Mouse (Mus musculus): Measurements from ENCODE around the gene Rsrp1.
A peak's percentile ranks its signal among the peaks of the same experiment; 100 is the strongest.
"Not testable (repeated sequence)": the region's sequence is repeated elsewhere in the genome, so short reads cannot be mapped to it uniquely, and the experiment has no call there.

Rsrp1 gene

DNA sequence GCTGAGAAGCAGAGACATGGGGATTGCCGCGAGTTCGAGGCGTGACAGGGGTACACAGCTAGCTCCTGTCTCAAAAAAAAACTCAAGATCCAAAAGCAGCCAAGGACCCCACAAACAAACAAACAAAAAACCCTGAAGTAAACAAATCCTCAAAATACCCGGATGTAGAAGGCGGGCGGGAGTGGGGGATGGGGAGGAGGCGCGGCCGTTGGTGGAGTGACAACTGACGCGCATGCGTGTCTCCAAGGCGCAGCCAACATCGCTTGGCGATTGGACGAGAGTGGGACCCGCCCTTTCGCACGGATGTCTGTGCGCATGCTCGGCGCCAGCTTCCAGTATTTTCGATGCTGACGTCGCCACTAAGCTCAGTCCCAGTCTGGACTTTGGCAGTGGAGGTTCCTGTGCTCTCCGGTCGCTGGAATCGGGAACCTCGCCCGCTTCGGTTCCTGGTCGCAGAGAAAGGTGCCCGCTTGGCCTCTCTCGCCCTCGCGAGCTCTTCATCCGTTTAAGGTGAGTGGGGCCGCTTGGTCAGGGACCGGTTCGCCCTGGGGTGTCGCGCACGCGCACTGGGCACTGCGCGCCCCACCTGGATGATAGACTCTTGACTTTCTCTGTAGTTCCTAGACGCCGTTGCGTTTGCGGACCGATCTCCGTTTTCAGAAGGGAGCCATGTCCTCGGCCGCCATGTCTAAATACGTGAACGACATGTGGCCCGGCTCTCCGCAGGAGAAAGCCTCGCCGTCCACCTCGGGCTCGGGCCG is at the start of gene Rsrp1:
Rsrp1 (plus strand) TSS at position 335 of the 761 bp plus-strand sequence.
- peak; percentile 98 for DNase-seq (ENCODE audit: low spot score)

DNA sequence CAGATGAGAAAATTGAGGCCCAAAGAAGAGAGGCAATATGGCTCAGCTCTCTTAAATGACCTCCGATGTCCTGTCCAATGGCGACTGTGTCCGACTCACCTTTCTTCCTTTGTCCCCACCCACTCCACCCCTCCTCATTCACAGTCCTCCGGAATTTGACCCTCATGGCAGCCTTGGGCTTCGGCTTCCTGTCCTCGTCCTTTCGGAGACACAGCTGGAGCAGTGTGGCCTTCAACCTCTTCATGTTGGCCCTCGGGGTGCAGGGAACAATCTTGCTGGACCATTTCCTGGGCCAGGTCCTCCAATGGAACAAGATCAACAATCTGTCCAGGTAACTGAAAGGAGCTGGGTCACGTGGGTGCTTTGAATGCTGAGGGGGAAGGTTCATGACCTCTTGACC is 47.2 kb upstream of the Rsrp1 start:
- no peak for DNase-seq (ENCODE audit: low spot score)

DNA sequence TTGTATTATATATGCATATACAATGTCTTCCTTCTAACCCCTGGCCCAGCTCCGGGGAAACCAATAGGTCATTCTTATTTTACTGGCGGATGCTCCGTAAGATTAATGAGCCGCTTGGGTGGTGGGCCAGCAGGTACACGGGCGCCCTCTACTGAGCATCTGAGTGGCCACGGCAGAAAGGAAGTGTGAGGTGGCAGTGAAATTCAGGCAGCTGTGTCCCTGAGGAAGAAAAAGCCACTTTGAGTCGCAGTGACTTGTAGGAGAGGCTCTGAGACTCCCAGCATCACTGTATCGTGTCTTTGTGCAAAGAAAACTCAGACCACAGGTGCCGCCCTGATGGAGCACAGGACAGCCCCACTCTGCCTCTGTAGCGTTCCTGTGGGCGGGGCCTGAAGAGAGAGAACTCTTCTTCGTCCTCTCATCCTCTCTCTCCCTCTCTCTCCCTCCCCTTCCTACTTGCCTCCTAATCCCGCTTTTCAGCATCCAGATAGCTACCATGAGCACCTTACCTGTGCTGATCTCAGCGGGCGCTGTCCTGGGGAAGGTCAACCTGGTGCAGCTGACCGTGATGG is 43.9 kb upstream of the Rsrp1 start:
- DNase-seq (ENCODE audit: low spot score): peak; percentile 83

DNA sequence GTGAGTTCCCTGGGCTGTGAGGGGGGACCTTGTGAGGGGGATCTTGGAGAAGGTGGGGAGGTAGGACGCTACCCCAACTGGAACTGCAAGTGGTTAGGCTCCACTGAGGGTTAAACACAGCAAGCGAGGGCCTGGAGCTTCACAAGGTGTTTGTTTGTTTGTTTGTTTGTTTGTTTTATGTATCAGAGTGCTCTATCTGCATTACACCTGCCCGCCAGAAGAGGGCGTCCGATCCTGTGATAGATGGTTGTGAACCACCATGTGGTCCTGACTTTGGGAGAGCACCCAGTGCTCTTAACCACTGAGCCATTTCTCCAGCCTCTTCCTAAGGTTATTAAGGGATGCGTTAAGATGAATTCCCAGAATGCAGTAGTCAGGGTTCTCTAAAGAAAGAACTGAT is 43.4 kb upstream of the Rsrp1 start:
- no peak for DNase-seq (ENCODE audit: low spot score)

DNA sequence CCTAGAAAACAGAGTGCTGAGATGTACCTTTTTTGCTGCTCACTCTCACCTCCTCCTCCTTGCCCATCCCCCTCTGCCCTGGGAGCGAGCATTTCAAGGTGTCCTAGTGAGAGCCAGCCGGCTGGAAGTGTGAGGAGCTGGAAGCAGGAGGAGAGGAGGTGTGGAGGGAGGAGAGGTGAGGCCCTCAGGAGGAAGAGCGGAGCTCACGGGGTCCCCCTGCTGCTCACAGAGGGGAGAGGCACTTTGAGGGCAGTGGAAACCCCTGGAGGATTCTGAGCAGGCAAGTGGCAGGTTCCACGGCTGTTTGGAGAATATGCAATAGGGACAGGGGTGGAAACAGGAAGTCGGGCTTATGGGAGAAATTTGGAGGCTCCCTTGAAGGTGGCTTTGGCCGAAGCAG is 40.1 kb upstream of the Rsrp1 start:
- DNase-seq (ENCODE audit: low spot score): no peak

DNA sequence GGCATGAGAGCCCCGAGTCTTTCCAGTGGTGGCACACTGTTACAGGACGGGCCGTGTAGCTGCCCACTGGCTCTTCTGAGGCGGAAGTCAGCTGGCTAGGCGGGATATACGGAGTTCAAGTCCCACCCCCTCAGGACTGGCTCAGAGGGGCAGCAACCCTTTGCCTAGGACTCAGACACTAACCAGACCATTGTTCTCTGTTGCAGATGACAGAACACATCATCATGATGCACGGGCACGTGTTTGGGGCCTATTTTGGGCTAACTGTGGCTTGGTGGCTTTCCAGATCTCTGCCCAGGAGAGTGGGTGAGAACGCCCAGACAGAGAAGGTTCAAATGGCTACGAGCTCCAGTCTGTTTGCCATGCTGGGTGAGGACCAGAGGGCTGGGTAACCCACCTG is 39.6 kb upstream of the Rsrp1 start:
- no peak for DNase-seq (ENCODE audit: low spot score)

DNA sequence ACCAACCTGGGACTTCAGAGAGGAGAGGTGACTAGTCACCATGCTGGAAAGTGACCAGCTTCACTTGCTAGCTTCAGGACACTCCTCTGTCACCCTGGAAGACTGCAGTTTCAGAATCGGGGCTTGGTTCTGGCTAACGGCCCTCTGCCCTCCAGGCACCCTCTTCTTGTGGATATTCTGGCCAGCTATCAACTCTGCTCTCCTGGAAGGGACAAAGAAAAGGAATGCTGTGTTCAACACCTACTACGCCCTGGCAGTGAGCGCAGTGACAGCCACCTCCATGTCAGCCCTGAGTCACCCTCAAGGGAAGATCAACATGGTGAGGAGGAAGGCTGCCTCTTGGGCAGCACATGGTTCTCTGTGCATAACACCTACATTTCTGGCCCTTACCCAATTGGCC is 39.0 kb upstream of the Rsrp1 start:
- DNase-seq (ENCODE audit: low spot score): no peak

DNA sequence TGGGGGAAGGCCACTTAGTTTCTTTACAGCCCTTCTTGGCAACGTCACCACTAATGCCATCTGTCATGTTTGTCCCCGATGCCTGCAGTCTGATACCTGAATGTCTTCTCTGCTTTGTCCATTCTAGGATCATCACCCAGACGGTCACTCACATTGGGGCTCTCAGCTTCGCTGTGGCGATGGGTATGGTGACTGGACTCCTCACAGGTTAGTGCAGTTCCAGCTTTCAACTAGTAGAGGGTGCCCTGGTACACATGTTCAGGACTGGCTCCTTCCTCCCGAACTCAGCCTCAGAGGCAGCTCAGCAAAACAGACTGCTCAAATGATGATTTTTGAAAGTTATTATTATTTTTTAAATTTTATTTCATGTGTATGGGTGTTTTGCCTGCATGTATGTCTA is 31.3 kb upstream of the Rsrp1 start:
- peak; percentile 61 for DNase-seq (ENCODE audit: low spot score)

DNA sequence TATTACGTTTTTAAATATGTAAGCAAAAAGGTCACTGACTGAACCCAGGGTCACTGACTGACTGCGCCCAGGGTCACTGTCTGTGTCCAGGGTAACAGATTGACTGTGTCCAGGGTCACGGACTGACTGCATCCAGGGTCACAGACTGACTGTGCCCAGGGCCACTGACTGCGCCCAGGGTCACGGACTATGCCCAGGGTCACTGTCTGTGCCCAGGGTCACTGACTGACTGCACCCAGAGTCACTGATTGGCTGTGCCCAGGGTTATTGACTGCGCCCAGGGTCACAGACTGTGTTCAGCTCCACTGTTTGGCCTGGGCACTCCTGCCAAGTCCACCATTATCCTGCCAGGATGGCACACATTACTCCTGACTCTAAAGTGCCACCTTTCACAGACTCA is 26.1 kb upstream of the Rsrp1 start:
- no peak for DNase-seq (ENCODE audit: low spot score)

DNA sequence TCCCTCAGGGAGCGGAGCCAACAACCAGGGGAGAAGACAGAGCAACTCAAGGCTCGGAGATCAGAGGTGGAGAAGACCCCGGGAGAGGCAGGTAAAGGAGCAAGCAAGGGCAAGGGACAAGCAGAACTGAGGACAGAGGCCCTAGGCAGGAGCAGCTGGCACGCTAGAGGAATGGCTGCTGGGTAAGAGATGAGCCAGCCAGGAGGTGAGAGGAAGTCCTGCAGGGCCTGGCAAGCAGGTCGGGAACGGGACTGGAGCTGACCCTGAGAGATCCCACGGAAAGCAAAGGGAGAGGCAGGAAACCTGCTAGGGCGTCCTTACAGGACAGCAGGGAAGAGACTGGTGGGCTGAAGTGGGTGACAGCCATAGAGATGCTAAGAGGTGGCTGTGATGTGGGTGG is 22.3 kb upstream of the Rsrp1 start:
- DNase-seq (ENCODE audit: low spot score): no peak

DNA sequence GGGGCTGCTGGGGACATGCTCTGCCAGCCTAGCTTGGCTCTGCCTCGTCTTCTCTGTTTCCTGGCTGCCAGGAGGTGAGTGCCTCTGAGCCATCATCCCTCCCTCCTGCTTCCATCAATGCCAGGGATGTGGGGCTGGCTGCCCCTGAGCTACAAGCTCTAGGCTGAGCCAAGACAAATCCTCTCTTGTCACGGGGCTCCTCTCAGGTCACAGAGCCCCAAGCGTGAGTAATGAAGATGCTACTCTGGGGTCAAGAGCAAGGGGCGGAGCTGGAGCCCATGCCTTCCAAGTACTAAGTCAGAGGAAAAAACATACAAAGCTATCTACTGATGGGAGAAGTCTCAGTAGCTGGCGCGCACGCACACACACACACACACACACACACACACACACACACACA is 20.3 kb upstream of the Rsrp1 start:
- no peak for DNase-seq (ENCODE audit: low spot score)

DNA sequence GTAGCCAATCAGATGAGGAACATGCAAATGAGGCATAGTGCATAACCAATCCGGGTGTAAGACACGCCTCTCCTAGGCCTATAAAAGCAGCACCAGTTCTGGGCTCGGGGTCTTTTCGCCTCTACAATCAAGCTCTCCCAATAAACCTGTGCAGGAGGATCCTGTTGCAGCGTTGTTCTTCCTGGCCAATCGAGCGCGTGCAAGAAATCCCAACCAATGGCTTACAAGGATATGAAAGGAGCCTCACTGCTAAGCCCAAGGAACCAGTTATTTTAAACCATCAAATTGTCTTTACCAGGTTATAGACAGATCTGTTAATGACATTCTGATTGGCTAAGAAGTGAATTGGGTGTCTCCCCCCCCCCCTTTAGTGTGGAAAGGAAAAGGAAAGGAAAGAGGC is 12.0 kb upstream of the Rsrp1 start:
- DNase-seq (ENCODE audit: low spot score): not testable (repeated sequence)

DNA sequence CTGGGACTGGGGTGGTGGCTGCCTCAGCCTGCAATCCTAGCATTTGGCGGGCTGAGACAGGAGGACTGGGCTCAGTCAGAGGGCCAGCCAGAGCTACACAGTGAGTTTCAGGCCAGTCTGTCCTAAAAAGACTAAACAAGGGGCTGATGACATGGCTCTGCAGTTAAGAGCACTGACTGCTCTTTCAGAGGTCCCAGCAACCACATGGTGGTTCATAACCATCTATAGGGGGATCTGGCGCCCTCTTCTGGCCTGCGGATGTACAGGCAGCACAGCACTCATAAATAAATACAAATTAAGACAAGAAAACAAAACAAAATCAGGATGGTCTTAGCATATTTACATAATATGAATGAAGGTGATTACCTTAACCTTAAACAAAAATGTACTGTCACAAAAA is 10.0 kb upstream of the Rsrp1 start:
- peak; percentile 77 for DNase-seq (ENCODE audit: low spot score)

DNA sequence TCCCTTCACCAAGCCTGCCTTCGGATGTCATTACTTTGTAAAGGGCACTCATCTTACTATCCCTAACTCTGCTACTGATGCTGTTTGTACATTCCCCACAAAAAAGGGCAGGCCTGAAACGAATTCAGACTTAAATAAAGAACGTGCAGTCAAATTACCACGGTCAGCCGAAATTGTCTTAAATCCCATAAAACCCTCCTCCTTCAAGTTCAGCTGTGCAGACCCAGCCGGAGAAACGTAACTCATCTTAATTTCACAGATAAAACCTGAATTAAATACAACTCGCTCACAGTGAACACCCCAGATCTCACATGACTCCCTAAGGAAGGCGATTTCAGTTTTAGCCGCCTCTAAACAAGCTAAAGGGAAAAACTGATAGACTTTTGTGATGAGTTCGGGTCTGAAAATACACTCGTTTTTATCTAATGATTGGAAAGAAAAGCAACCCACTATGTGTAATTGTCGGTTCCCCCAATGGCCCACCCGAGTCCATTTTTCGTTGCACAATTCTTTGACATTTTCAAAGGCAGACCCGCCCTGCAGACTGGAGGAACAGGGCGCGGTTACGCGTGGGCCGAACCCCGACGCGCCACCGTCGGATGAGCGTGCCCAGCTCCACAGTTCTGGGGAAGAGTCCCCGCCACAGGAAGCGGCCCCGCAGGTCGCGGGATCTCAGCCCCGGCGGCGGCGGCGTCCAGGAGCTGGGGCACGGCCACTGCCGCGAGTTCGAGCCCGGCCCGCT is 9.1 kb upstream of the Rsrp1 start:
- DNase-seq (ENCODE audit: low spot score): no peak

DNA sequence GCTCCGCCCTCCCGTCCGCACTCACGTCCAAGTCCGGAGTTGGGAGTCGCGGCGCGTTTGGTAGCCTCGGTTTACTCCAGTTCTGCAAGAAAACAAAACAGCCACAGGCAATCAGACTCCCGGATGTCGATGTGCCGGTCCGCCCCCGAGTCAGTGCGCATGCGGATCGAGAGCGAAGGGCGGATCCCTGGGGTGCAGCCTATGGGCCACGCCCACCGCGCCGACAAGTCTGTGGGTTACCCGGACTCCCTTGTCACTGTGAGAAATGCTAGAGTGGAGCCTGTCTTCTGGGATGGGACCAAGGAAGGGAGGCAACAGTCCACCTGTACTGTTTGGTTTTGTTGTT is 8.6 kb upstream of the Rsrp1 start, which contains the start of gene Tmem50a:
Tmem50a (minus strand) TSS at position 161 of the 346 bp plus-strand sequence.
- peak; percentile 94 for DNase-seq (ENCODE audit: low spot score)

DNA sequence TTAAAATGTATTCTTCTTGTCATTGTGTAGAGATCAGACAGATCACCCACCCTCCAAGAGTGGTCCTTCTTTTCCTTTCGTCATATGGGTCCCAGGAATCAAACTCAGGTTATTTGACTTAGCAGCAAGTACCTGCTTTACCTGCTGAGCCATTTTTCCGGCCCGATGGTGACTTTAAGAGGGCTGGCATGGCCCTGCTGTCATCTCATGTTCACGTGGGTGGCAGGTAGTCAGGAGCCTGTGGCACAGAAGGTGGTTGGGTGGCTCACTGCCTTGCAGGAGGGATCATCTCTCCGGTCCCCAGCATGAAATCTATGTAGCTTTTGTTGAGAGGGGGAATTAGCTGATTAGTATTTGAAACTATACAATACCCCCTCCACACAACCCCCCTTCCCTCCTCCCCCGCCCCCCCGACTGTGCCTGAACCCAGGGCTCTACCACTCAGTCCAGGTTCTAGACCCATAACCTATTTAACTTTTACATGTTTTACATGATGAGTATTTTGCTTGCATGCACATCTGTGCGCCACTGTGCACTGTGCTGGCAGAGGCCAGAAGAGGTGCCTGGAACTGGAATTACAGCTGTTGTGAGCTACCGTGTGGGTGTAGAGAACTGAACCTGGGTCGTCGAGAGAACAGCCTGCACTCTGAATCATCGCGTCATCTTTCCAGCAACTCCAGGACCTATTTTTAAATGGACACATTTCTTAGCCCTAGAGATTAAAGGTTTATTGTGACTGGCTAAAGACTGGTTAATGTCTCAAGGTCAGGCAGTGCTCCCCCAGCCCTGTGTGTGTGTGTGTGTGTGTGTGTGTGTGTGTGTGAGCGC is 8.0 kb upstream of the Rsrp1 start:
- no peak for DNase-seq (ENCODE audit: low spot score)

DNA sequence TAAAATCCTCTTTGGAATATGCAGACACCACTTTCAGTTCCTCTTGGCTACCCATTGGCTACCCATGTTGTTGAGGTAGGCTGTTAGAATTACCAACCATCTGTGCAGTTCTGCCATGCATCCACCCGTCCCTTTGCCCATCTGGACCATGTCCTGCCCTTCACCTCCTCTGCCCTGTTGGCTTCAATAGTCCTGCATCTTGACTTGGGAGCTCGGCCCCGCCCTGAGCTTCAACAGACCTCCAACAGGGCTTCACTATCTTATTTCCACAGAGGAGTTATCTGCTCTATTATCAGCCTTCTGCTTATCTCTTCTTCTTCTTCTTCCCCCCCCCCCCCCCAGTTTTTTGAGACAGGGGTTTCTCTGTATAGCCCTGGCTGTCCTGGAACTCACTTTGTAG is 6.2 kb upstream of the Rsrp1 start:
- DNase-seq (ENCODE audit: low spot score): no peak

DNA sequence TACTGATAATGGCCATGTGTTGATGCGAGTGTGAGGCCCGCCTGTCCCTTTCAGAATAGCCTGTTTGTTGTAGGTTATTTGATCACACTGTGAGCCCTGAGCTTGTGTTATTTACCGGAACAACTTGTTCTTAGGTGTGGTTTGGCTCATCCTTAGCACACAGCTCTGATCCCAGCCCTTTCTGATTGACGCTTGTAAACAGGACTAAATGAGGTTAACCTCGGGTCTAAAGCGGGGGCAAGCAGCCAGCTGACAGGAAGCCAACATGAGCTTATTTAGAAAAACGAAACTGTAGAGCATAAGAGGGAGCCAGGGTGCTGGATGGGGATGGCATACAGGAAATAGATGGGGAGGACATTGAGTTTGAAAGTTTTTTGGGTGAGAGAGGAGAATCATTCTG is 5.0 kb upstream of the Rsrp1 start:
- peak; percentile 65 for DNase-seq (ENCODE audit: low spot score)

DNA sequence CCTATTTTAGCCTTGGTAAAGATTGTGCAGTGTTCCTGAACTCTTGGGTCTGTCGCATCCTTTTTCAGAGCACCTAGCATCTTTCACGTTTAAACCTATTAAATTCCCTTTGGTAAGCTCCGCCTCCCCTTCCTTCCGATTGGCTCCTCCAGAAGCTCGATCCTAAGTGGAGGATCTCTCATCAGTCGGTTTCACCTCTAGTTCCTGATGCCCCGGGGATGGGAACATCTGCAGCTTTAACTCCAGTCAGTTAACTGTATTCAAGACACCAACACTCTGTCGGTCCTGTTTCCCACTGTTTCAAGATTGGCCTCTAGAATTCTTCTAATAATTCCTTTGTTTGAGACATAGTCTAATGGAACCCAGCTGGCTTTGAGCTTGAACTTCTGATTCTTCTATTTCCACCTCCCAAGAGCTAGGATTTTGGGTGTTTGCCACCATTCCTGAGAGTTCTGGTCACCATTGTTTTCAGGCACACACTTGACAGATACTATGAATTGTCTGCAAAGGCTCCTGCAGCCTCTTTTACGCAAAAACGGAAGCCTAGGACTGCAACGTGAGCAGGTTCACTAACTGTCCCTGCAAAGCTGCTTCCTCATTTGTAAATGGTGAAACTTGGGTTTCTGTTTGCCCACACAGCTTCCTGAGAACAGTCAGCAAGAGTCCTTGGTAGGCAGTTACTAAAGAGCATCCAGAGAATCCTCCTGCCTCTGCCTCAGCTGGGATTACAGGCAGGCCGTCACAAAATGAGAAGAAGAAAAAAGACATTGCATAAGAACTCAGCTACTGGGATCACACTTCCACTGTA is 3.5 kb upstream of the Rsrp1 start:
- DNase-seq (ENCODE audit: low spot score): no peak

DNA sequence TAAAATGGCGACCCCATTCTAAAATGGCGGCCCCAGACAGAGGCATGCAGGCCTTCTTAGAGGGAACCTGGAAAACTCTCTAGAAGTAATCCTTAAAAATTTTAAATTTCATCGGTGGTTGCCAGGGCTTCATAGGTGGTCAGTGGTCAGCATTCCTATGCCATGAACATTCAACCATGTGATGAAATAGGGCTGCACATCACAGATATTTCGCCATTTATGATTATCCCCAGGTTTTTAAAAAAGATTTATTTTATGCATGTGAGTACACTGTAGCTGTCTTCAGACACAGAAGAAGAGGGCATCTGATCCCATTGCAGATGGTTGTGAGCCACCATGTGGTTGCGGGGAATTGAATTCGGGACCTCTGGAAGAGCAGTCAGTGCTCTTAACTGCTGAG is 2.8 kb upstream of the Rsrp1 start:
- no peak for DNase-seq (ENCODE audit: low spot score)

DNA sequence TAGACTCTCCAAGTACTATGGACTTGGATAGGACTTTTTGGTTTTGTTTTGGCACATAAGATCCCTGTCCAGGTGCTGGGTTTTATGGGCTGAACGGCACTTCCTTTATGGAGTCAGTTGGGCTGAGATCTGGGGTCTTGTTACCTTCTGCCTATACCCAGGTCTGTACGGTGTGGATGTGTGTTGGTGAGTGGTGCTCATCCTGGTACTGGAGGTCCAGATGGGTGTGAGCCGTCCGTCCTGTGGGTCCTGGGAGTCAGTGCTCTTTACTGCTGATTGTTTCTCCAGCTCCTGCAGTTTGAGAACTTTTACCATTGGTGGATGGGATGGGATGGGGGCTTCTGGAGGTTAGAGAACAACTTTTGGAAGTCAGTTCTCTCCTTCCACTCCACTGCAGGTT is 1.7 kb upstream of the Rsrp1 start:
- no peak for DNase-seq (ENCODE audit: low spot score)

Data from urinary bladder, postnatal 14 days (tissue).